Mouse (Mus musculus) thymus, postnatal 0 days (tissue): Measurements from ENCODE around the gene Asb18. TPM values are rescaled to one million over a fixed set of nuclear protein-coding genes. Genes with fewer than 3 reads are reported as not detected.

Experiments
- DNase-seq: peaks from one replicate; pipeline ENCODE4 v3.0.0-alpha.2; 2015; ENCODE audit warnings: low spot score
- polyA plus RNA-seq: library from polyadenylated mRNA; unstranded; fragments of >200 nt; fragmentation: Nextera tagmentation; extraction: Ambion mirVana; gene quantifications from 2 replicates; pipeline ENCODE4 v1.2.1, GENCODE M21; 2015

Gene Asb18
- polyA plus RNA-seq, 1 experiment from 2014 or later = not detected

GRCm38 (mm10) chr1:89912392-89912791 lies 102.1 kb downstream of the Asb18 start:
- DNase-seq = no peak

- no peak for DNase-seq
Observed at GRCm38 (mm10) chr1:89909796-89910195, 104.7 kb downstream of the Asb18 start.

DNA sequence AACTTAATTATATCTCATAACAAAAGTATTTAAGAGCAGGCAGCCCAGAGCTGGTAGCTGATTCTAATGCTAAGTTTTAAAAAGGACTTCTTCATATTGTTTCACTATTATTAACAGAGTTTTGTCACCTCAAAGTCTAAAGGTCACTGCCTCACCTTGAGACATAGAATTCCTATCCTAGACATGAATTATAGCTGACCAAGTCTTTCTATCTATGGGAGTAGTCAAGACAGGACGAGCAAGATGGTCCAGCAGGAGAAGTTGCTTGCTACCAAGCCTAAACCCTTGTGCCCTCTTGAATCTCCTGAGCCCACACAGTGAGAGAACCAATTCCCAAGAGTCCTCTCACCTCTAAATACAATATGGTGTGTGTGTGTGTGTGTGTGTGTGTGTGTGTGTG lies 111.8 kb downstream of the Asb18 start:
- DNase-seq = no peak

- DNase-seq = no peak
Observed at GRCm38 (mm10) chr1:89902236-89902635, 112.2 kb downstream of the Asb18 start.

- no peak for DNase-seq
Observed at GRCm38 (mm10) chr1:89901381-89901780, 113.1 kb downstream of the Asb18 start.

Other genes with a start within 250 kb of the Asb18 start
- gene Gbx2, start 83.5 kb downstream of the Asb18 start, polyA plus RNA-seq = 0.09 and 0.17 TPM in 2 replicates
- gene Iqca, start 138.7 kb upstream of the Asb18 start, polyA plus RNA-seq = 0.07 and 0.14 TPM in 2 replicates
- 1.6 TPM in 2 replicates for gene Ackr3, start 189.3 kb upstream of the Asb18 start, polyA plus RNA-seq